Mouse (Mus musculus) left cerebral cortex, postnatal 14 days (tissue): ENCODE data around the gene Hipk1. TPM values are rescaled to one million over a fixed set of nuclear protein-coding genes. Genes with fewer than 3 reads are reported as not detected.

ENCODE experiments used
- DNase-seq, 2 experiments: peaks; one replicate each; pipeline ENCODE4 v3.0.0; 2021 to 2022; ENCODE audit warnings: low spot score in 2 of 2, mixed read lengths in 1 of 2
- intact Hi-C: fragments of 180-260 bp; cut with DNase I; formaldehyde crosslinking; loops from one replicate; pipeline ENCODE4 v1.15.1; 2025
- total RNA-seq, 2 experiments: library from RNA; stranded (reverse); gene quantifications; 2 replicates each; pipeline ENCODE4 v1.2.3; 2021

Gene Hipk1
- total RNA-seq, 2 experiments from 2014 or later, result 77.1 to 88.6 TPM

DNA sequence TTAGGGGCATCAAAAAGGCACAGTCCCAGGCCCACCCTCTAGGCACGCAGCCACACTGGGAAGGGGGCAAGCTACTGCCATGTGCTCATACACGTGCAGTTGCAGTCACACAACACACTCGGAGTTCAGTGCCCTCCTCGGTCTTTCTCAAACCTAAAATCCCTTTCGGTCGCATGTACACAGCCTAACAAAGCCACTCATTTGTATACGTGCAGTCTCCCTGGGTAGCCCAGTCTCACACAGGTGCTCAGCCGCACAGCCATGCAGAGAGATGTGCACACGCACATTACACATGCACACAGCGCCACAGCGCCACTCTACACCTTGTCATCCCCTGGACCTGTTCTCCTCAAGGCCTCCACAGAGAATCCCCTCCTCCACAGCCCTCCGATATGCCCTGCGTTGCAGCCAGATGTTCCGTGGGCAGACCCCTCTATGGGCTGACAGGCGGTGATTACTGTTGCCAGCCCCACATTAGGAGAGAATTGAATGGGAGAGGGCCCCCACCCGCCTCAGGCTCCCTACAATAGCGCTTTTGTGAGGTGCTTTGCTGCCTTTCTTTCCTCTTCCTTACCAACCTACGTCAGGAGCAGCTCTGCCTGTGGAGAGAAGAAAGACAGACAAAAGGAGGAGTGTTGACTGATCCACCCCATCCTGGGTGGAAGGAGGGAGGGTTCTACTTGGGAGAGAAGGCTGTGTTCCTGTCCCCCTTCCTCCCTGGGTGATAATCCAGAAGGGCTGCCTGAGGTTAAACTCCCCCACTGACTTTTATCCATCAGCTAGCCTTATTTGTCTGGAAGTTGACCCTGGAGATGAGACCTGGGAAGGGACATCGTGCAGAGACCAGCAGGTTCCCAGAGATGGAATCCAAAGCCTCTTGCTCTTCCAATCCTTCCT, 57.3 kb downstream of the Hipk1 start:
- peak; percentile 49 to 57 for DNase-seq
- intact Hi-C loops, result loop anchor here (10.0 kb wide), 2 partner anchors 159 to 309 kb away; partner anchors contain the start of gene Syt6

DNA sequence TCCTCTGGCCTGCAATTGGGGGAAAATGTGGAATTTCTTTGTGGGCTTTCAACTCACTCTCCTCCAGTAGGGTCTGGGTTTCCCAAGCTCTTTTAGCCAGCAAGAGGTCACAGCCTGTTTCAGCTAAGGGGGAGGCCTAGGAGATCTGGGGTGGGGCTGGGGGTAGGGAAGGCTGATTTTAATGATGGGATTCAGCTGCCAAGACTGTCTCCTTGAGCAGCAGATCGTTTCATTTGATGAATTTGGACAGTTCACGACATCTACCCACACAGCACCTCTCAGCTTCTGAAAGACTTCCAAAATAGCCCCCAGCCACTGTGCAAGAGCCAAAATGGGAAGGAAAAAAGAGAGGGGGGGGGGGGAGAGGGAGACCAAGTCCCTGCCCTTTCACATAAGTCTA, 58.2 kb downstream of the Hipk1 start:
- DNase-seq, result no peak
- intact Hi-C loops, result loop anchor here (10.0 kb wide), 2 partner anchors 158 to 308 kb away; partner anchors contain the start of gene Syt6

DNA sequence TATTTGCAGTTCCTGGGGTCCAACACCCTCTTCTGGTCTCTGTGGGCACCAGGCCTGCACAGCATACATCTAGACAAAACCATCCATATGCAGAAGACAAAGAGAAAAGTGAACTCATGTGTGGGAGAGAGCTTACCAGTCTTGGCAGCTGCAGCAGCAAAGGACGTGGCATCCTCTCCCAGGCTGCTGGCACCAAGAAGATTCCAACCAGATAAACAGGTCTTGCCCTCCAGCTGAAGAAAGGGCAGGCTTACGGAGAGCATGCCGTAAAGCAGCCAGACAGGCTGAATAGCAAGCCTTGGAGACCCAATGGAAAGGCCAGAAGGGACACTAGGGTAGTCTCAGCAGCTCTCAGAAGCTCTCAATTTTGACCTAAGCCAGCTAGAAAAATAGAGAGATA, 59.2 kb downstream of the Hipk1 start:
- intact Hi-C loops, result loop anchor here (10.0 kb wide), 2 partner anchors 157 to 307 kb away; partner anchors contain the start of gene Syt6
- no peak for DNase-seq

DNA sequence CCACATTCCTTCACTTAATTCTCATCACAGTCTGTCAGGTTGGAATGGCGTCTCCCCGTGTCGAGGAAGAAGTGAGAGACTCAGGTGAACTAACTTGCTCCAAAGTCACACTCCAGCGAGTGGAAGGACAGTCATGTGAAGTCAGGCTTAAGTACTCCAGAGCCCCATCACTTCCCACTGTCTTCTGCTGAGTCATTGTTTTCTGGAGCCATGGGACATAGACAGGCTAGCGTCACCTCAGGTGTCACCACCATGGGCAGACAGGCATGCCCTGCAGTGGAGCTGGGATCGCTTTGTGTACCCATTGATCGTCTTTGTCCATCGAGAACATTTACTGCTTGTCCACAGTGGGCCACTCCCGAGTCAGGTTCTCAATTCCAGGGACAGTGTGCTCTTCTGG, 61.5 kb downstream of the Hipk1 start:
- intact Hi-C loops, result loop anchor here (10.0 kb wide), 2 partner anchors 155 to 305 kb away; partner anchors contain the start of gene Syt6
- no peak for DNase-seq

DNA sequence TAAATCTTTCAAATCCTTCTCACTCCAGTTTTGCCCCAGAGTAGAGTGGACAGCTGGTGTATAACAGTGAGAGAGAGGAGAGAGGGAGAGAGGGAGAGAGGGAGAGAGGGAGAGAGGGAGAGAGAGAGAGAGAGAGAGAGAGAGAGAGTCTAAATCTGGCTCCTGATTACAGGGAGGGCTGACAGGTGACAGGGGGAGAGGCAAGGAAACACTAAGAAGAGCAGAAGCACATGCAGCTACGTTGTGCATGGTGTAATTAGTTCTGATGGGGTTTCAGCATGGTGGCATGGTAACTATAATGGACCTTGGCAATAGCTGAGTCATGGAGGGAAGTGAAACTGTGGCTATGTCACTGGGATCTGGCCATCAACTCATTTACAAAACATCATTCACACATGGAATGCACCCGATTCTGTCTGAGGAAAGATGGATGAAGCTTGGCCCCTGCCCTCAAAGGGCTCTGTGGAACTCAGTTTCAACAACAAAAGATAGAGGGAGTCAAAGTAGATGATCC, 63.5 kb downstream of the Hipk1 start:
- no peak for DNase-seq
- intact Hi-C loops, result no loop called here

DNA sequence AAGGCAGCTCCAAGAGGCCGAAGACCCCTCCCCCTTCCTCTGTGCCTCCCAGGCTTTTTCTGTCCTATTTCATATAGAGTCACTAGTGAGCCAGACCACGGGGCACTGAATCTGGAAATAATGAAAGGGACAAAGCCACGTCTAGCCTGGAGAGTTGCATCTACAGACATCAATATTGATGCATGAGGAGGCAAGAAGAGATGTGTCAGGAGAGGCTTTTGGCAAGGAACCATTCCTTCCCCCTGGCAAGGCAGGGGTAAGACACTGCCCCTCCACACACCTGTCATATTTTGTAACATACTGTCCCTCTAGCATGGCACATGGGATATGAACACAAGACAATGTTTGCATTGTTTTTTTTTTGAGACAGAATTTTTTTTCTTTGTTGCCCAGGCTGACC, 64.7 kb downstream of the Hipk1 start:
- DNase-seq, result no peak

DNA sequence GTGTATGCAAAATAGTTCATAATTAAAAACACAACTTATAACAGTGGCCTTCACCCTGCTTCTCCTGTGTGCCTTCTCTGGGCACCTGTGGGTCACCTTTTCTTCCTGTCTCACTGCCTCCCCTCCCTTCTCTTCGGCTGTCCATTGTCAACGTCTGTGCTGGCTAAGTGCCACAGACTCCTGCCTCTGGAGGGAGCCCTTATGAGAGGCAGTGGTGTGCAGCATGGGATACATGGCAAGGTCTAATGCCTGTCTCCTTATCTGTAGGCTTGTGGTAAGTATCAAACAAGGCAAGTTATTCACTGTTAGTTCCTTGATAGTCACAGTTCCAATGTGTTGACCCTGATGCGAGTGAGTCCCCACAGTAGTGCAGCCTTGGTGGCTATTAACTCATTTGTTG, 67.2 kb downstream of the Hipk1 start:
- intact Hi-C loops, result no loop called here
- DNase-seq, result no peak

More for the DNA sequence above, 64.7 kb downstream of the Hipk1 start:
- intact Hi-C loops, result no loop called here

DNA sequence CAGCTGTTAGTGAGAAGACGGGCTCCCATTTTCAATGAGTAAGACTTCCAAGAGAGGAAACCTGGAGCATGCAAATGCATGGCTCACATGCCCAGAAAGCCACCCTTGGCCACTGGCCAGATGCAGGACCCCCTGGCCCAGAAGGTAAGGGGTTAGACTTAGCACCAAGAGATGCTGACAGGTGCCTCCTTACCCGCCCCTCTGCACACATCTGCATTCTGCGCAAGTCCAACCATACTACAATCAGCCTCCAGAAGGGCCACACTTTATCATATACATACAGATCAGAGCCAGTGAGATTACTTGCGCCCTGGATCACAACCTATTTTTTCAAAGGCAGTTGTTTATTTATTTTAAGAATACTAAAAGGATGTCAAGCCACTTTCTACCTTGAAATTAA, 72.6 kb downstream of the Hipk1 start:
- DNase-seq, result no peak
- intact Hi-C loops, result no loop called here

DNA sequence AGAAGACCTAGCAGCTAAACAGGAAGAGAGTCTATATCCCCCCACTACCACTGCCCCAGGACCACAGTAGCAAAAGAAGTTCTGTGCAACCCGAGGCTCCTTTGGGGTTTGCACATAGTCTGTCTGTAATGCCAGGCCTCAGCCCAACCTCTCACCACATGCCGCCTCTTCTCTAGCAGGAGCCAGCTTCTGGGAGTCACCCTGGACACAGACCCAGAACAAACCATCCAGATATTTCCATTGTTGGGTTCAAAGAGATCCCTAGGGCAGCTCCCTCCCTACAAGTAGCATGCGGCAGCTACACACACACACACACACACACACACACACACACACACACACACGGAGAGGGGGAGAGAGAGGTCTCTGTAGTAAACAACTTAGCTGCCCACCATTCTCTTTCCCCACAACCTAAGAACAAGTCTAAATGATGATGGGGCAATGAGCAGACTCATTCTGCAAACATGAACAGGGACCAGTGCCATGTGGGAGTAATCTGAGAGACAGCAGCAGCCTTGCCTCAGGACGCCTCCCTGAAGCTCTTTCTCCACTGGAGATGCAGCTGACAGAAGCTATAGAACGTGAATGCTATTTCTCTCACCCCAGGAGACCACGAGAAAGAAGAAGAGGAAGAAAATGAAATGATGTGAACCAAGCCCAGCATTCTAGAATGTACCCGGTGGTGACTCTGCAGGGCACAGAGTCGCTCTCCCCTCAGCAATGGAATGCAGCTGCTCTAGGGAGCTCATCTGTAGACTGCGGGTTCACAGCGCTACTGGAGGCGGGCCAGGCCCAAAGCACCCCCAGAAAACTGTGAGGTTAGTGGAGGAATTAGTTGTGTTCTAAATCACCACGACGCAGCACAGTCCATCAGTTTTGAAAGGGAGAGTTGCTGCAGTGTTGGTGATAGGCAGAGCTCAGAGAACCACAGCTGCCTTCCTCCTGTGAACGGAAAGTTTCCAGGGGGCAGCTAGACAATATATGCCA, 74.3 kb downstream of the Hipk1 start:
- intact Hi-C loops, result no loop called here
- no peak for DNase-seq

DNA sequence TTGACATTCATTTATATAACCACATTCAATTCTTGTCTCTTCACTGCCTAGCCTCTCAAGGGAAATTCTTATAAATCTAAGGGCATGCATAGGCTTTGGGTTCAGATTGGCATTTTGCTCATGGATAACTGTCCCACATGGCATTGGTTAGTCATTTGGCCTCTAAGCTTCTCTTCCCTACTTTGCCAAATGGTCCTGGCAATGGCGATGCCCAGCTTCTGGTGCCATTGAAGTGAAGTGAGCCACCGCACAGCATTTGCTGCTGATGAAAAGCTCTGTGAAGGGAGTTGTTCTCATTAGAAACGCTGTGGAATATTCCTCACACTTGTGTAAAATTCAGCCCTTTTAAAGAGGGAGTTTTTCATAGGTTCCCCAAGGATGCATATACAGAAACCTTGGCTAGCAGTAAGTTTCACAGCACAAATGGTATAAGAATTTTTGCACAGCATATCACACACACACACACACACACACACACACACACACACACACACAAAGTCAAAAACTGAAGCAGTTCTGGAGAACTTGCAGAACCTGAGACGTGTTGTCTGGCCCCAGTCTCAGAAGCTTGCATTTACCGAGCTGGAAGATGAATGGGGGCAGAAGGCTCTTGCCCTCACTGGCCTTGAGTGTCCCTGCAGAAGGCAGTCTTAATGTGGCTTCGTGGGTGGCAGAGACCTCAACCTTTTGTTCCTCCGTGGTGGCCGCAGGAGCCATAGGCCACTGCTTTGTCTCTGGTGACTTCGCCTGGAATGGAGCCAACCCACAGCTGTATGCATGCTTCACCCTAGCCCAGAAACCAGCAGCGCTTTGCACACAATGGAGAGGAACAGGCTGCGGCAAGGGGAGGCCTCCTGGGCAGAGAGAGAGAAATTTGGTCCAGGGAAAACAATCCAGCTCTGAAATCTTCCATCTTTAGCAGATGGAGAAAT, 75.3 kb downstream of the Hipk1 start:
- intact Hi-C loops, result no loop called here
- peak in 1 of 2 experiments; percentile 45 for DNase-seq

DNA sequence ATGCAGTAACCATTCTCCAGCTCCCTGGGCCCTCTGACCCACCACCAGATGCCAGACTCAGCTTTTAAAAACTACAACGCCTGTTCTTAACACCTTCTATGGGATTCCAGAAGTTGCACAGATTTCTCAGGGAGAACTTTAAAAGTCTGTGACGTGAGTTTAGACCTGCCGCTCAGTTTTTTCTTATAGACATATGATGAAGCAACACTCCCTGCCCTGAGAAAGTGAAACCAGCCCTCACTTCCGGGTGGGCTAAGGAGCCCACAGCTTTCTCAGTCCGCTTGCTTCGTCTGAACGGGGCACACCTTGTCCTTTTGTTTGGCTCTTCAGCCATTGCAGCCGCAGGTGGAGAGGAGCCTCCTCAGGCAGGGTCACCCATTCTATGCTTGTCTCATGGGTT, 76.4 kb downstream of the Hipk1 start:
- no peak for DNase-seq
- intact Hi-C loops, result no loop called here

DNA sequence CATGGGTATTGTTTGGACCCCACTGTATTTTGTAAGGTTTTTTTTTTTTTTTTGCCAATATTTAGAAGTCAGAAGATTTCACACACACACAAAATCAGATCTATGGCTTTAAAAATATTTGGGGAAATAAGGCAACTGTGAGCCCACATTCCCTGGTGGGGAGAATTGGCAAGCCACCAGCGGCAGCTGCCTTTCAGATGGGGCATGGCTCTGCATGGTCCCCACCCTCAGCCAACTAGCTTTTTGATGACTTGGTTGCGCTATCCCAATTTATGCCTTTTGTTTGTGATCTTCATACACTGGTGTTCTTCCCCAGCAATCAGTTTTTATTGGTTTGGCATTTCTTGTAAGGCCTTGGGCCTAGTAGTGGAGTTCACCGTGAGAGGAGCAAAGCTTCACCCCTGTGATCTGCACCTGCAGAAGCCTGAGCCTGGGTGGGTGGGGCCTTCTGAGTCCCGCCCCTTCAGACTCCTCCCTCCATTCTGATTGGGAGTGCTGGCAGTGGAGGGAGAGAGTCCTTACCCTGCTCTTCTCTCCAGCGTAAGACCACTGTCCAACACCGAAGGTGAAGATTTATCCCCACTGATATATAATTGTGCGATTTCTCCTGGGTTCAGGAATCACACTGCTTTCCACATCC, 77.0 kb downstream of the Hipk1 start:
- no peak for DNase-seq
- intact Hi-C loops, result no loop called here

DNA sequence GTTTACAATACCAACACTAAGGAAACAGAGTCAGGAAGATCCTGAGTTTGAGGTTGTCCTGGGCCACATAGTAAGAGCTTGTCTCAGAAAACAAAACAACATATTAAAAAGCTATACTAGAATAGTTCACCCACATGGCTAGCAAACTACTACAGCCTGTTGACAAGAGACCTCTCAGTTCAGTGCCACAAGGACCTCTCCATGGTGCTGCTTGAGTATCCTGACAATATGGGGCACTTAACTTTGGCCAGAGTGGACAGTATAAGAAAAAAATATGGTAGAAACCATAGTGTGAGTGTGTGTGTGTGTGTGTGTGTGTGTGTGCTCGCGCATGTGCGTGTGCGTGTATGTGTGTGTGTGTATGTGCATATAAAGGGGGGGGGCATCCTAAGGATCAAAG, 79.2 kb downstream of the Hipk1 start:
- DNase-seq, result no peak
- intact Hi-C loops, result no loop called here

DNA sequence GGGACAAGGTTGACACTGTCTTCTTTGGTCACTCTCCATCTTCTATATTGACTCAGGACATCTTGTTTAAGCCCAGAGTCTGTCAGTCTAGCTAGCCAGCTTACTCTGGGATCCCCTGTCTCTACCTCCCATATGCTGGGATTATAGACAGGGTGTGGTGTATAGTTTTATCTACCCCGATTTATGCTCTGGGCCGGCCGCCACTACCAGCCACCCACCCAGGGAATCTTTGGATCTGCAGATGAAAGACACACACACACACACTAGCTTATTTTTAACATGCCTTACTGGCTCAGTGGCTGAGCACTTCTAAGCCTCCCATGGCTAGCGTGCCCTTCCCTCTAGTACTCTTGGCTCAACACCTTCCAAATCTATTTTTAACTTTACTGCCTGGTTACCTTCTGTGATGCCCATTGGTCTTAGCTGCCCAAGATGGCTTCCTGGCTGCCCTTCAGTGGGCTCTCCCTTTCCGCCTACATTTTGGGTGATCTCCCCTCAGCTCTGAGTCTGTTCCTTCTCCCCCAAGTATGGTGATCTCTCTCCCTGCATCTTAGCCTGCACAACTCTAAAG, 81.8 kb downstream of the Hipk1 start:
- intact Hi-C loops, result no loop called here
- peak in 1 of 2 experiments; percentile 39 for DNase-seq

DNA sequence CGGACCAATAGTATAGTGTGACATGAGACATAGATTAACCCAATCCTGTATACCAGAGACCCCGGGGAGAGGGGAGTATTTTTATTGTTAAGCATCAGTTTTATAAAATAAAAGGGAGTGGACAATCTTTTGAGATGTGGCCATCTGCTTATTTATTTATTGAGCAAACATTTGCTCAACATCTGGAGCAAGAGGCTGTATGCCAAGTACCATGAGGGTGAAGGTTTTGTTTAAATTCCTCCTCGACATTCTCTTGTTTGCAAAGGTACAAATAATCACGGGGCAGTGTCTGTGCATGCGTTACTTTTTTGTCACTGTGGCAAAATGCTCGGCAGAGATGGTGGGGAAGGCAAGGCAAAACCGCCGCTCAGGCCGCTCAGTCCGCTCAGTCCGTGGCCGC, 85.9 kb downstream of the Hipk1 start:
- DNase-seq, result no peak
- intact Hi-C loops, result no loop called here

DNA sequence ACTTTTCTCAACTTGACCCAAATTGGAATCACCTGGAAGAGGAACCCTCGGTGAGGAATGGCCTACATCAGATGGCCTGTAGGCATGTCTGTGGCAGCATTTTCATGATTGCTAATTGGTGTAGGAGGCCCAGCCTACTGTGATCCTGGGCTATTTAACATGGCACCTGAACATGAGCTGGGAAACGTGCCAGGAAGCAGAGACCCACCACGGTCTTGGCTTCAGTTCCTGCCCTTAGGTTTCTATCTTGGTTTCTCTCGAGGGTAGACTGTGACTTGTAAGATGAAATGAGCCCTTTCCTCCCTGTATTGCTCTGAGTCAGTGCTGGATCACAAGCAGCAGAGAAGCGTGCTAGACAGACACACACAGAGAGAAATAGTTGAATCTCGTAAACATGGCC, 86.7 kb downstream of the Hipk1 start:
- intact Hi-C loops, result no loop called here
- no peak for DNase-seq

DNA sequence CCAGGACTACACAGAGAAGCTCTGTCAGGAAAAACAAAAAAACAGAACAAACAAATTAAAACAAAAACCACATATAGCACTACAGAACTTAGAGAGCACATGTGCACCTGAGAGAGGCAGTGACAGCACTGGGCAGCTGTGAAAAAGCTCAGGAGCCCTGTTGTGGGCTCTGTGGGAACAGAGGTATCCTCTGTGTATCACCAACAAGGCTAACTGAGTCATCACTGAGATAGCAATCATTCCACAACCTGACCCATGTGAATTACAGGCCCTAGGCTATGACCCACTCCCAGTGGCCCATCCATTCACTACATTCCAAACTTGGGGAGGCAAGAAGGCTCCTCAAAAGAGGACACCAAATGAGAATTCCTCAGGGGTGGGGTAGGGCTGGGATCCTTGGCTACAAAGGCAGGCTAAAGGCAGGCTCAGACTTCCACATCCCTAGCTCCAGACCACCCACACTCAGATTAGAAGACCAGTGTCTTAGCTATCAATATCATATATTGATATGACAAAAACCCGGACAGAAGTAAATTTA, 94.9 kb downstream of the Hipk1 start:
- intact Hi-C loops, result no loop called here
- DNase-seq, result no peak

DNA sequence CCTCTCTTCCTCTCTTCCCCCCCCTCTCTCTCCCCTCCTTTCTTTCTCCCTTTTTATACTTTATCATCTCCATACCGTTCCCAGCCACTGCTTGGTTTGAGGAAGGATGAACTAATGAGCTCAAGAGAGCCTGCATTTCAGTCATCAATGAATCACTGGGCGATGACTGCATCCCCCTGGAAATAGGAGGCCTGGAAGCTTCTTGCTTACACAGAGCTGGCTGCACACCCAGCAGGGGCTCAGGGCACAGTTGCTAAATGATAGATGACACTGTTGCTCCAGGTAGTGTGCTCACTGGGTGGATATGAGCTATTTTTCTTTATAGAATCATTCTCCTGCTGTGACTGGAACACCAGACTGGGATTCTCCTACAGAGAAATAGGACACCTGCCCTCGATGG, 95.8 kb downstream of the Hipk1 start:
- intact Hi-C loops, result no loop called here
- no peak for DNase-seq
